Mouse (Mus musculus) hindbrain, embryonic 14.5 days (tissue): ENCODE measurements at regions not wholly inside any gene's neighbourhood (a gene's known extent, or its start where the extent isn't known, plus 50 kb on each side); places are given as distances from the start of the nearest gene placed in this dataset.

ENCODE experiments used
- ATAC-seq: fragments of 200-750 bp; cut with Nextera tagmentation; 2 replicates; pipeline ENCODE4 v1.8.0; 2017; ENCODE audit warnings: moderate number of reproducible peaks, mild to moderate bottlenecking, moderate TSS enrichment, moderate library complexity; ENCODE audit not compliant: low FRiP score
- DNase-seq: peaks from one replicate; pipeline ENCODE4 v3.0.0-alpha.2; 2015; ENCODE audit warnings: low spot score
- H3K27ac ChIP-seq: fragments of 300-500 bp; sonication (generic); 2 replicates; pipeline ENCODE4 v1.5.1; 2014; ENCODE audit warnings: mild to moderate bottlenecking, moderate library complexity
- H3K27me3 ChIP-seq: fragments of 300-500 bp; sonication (generic); 2 replicates; pipeline ENCODE4 v1.6.1; 2014; ENCODE audit warnings: mild to moderate bottlenecking, low read length, mixed read lengths; ENCODE audit not compliant: control insufficient read depth, insufficient read depth
- H3K36me3 ChIP-seq: fragments of 300-500 bp; sonication (generic); replicated peaks from 2 replicates; pipeline ENCODE4 v1.6.1; 2014; ENCODE audit not compliant: control insufficient read depth, insufficient read depth
- H3K4me1 ChIP-seq: fragments of 300-500 bp; sonication (generic); replicated peaks from 2 replicates; pipeline ENCODE4 v1.6.1; 2014; ENCODE audit warnings: antibody characterized with exemption, low read length, mixed read lengths; ENCODE audit not compliant: control insufficient read depth, insufficient read depth
- H3K4me2 ChIP-seq: fragments of 300-500 bp; sonication (generic); replicated peaks from 2 replicates; pipeline ENCODE4 v1.6.1; 2014; ENCODE audit warnings: mild to moderate bottlenecking, moderate library complexity
- H3K4me3 ChIP-seq: fragments of 300-500 bp; sonication (generic); replicated peaks from 2 replicates; pipeline ENCODE4 v1.5.1; 2014; ENCODE audit warnings: mild to moderate bottlenecking, low read length
- H3K9ac ChIP-seq: fragments of 300-500 bp; sonication (generic); 2 replicates; pipeline ENCODE4 v1.6.1; 2014
- H3K9me3 ChIP-seq: fragments of 300-500 bp; sonication (generic); 2 replicates; pipeline ENCODE4 v1.6.1; 2016; ENCODE audit warnings: low read length; ENCODE audit not compliant: control insufficient read depth
- WGBS: fragments of 180-500 bp; shearing (Covaris S2); extraction: QIAGEN DNeasy Blood & Tissue Kit; methylation state at CpG from one replicate; pipeline ENCODE4 v1.1.7; 2014; 5-methylcytosine and 5-hydroxymethylcytosine counted together

GRCm38 (mm10) chr10:97018641-97019040 is 401.8 kb downstream of the Btg1 start:
- DNase-seq, result no peak
- no peak overlapping the region for H3K4me3 ChIP-seq
- WGBS, result 91% methylated on average over 3 of the region's 3 CpGs
- no peak overlapping the region for H3K9ac ChIP-seq
- H3K4me2 ChIP-seq, result no peak overlapping the region
- no peak for ATAC-seq
- H3K27me3 ChIP-seq, result no peaks in the 10 kb centered on the region
- no peaks in the 10 kb centered on the region for H3K36me3 ChIP-seq
- H3K9me3 ChIP-seq, result no peaks in the 10 kb centered on the region
- H3K4me1 ChIP-seq, result no peaks in the 10 kb centered on the region
- H3K27ac ChIP-seq, result no peak overlapping the region

DNA sequence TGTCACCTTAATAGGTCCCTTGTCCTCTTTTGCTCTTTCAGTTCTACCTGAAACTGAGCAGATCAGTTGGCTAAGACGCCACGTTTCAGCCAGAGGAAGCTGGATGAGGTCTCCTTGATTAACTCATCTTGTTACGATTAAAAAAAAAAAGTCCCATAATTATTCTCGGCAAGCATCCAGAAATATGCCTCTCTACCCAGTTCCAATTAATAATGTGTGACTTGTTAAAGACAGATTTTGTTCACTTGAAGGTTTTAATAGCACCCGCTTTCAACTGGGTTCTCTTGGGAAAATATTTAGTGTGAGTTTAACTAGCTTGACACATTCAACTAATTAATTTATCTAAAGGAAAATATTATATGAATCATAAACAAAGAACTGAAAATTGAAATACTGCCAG is 412.0 kb downstream of the Btg1 start:
- DNase-seq (no peak), ATAC-seq (no peak)
- no peaks in the 10 kb centered on the region for H3K36me3 ChIP-seq

GRCm38 (mm10) chr10:97030996-97031395 is 414.2 kb downstream of the Btg1 start:
- Histone ChIP-seq H3K9ac (no peak overlapping the region), H3K4me2 (no peak overlapping the region), H3K9me3 (no peaks in the 10 kb centered on the region), H3K27me3 (no peaks in the 10 kb centered on the region), H3K27ac (no peak overlapping the region), H3K36me3 (no peaks in the 10 kb centered on the region), H3K4me1 (no peaks in the 10 kb centered on the region), H3K4me3 (no peak overlapping the region)
- 88% methylated on average over 2 of the region's 2 CpGs for WGBS
- DNase-seq (no peak), ATAC-seq (no peak)

More for the DNA sequence above, 412.0 kb downstream of the Btg1 start:
- Histone ChIP-seq H3K4me2 (no peak overlapping the region), H3K9me3 (no peaks in the 10 kb centered on the region), H3K27ac (no peak overlapping the region), H3K9ac (no peak overlapping the region), H3K4me3 (no peak overlapping the region), H3K4me1 (no peaks in the 10 kb centered on the region), H3K27me3 (no peaks in the 10 kb centered on the region)
- 68% methylated on average over 5 of the region's 5 CpGs for WGBS

DNA sequence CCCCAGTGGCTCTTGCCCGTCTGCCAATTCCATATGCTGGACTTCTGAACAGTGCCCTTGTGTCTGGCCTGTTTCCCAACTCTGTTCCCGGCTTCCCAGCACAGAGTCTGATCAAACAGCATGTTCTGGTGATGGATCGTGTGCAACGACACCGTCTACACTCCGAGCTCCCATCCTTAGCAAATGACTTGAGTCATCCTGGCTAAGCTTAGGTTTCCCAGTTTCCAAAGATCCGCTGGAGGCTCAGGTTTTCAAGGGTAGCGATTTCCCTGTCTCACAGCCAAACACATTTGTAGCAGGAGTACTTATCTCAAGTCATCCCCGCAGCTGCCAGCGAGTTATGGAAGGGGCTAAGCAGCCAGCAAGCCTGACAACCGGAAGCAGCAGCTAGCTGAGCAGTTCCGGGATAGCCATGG is 418.6 kb downstream of the Btg1 start:
- Histone ChIP-seq H3K36me3 (no peaks in the 10 kb centered on the region), H3K27me3 (no peaks in the 10 kb centered on the region), H3K9ac (no peak overlapping the region), H3K9me3 (no peaks in the 10 kb centered on the region), H3K27ac (no peak overlapping the region), H3K4me2 (no peak overlapping the region), H3K4me1 (no peaks in the 10 kb centered on the region), H3K4me3 (no peak overlapping the region)
- DNase-seq (no peak), ATAC-seq (no peak)
- 67% methylated on average over 12 of the region's 12 CpGs for WGBS

GRCm38 (mm10) chr10:97038025-97038424 is 421.2 kb downstream of the Btg1 start:
- DNase-seq (no peak), ATAC-seq (no peak)
- H3K27ac ChIP-seq, result no peak overlapping the region
- H3K9me3 ChIP-seq, result no peaks in the 10 kb centered on the region
- no peak overlapping the region for H3K4me2 ChIP-seq
- H3K9ac ChIP-seq, result no peak overlapping the region
- no peaks in the 10 kb centered on the region for H3K36me3 ChIP-seq
- no peaks in the 10 kb centered on the region for H3K27me3 ChIP-seq
- no peaks in the 10 kb centered on the region for H3K4me1 ChIP-seq
- WGBS, result 47% methylated on average over 4 of the region's 4 CpGs
- H3K4me3 ChIP-seq, result no peak overlapping the region

DNA sequence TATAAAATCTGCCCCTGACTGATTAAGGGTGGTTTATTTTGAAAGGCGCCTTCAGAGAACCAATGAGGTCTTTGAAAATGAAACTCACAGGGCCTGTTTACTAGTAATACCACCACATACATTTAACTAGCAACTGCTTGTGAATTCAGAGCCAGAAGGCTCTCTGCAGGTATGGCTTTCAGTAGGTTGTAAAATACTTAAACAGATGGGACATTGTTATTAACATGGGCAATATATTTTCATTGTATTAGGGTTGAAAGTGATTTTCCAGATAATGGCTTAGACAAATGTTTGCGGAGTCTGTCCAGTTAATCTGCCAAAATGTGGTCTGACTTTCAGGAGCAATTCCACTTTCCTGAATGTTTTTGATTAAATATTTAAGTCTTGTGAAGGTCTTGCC is 430.8 kb downstream of the Btg1 start:
- no peak for ATAC-seq
- H3K4me2 ChIP-seq, result no peak overlapping the region
- 90% methylated on average over 2 of the region's 2 CpGs for WGBS
- H3K4me3 ChIP-seq, result no peak overlapping the region
- no peaks in the 10 kb centered on the region for H3K27me3 ChIP-seq
- H3K9me3 ChIP-seq, result peaks cover 5% of the 10 kb centered on the region; the same call in 1 of the 2 replicates
- H3K9ac ChIP-seq, result no peak overlapping the region
- H3K36me3 ChIP-seq, result no peaks in the 10 kb centered on the region
- no peak overlapping the region for H3K27ac ChIP-seq
- no peak for DNase-seq
- no peaks in the 10 kb centered on the region for H3K4me1 ChIP-seq

GRCm38 (mm10) chr10:97047996-97048395 is 431.2 kb downstream of the Btg1 start:
- no peak for DNase-seq
- peaks cover 5% of the 10 kb centered on the region; the same call in 1 of the 2 replicates for H3K9me3 ChIP-seq
- 77% methylated on average over 2 of the region's 2 CpGs for WGBS
- no peaks in the 10 kb centered on the region for H3K4me1 ChIP-seq
- H3K4me2 ChIP-seq, result no peak overlapping the region
- no peak for ATAC-seq
- no peaks in the 10 kb centered on the region for H3K36me3 ChIP-seq
- no peak overlapping the region for H3K9ac ChIP-seq
- H3K27ac ChIP-seq, result no peak overlapping the region
- H3K4me3 ChIP-seq, result no peak overlapping the region
- no peaks in the 10 kb centered on the region for H3K27me3 ChIP-seq

- DNase-seq, result no peak
- whole genome bisulfite sequencing, result 93% methylated on average over 3 of the region's 3 CpGs
- no peak for ATAC-seq
- Histone ChIP-seq H3K4me1 (no peaks in the 10 kb centered on the region), H3K9ac (no peak overlapping the region), H3K4me3 (no peak overlapping the region), H3K27me3 (no peaks in the 10 kb centered on the region), H3K36me3 (no peaks in the 10 kb centered on the region), H3K4me2 (no peak overlapping the region), H3K9me3 (no peaks in the 10 kb centered on the region), H3K27ac (no peak overlapping the region)
Measured at GRCm38 (mm10) chr10:97054472-97054871, 424.9 kb upstream of the Dcn start.

- H3K4me3 ChIP-seq, result no peak overlapping the region
- no peak overlapping the region for H3K9ac ChIP-seq
- H3K4me1 ChIP-seq, result peaks cover 6% of the 10 kb centered on the region; the same call in 1 of the 2 replicates
- H3K36me3 ChIP-seq, result no peaks in the 10 kb centered on the region
- H3K27me3 ChIP-seq, result no peaks in the 10 kb centered on the region
- H3K27ac ChIP-seq, result peak overlapping the region; percentile 54; the same call in 1 of the 2 replicates
- no peak for DNase-seq
- no peak for ATAC-seq
- 39% methylated on average over 3 of the region's 3 CpGs for WGBS
- no peak overlapping the region for H3K4me2 ChIP-seq
- H3K9me3 ChIP-seq, result no peaks in the 10 kb centered on the region
Measured at GRCm38 (mm10) chr10:97061961-97062360, 417.4 kb upstream of the Dcn start.

DNA sequence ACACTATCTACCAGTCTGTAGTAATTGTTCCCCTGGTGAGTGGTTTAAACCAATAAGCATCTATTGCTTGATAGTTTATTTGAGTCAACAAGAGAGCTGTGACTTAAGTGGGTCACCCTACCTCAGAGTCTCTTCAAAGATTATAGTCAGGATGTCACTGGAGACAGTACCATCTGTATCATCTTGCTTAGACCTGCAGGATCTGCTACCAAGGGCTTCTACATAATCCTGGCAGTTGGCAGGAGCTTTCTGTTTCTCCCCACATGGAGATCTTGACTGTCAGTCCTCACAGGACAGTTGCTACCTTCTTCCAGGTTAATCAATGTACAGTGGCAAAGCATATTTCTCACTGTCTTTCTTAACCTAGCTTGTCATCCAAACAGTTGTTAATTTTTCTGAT is 414.9 kb upstream of the Dcn start:
- no peak overlapping the region for H3K4me2 ChIP-seq
- no peak overlapping the region for H3K9ac ChIP-seq
- H3K9me3 ChIP-seq, result no peaks in the 10 kb centered on the region
- H3K4me3 ChIP-seq, result no peak overlapping the region
- no peak for DNase-seq
- ATAC-seq, result no peak
- no peak overlapping the region for H3K27ac ChIP-seq
- no peaks in the 10 kb centered on the region for H3K36me3 ChIP-seq
- no peaks in the 10 kb centered on the region for H3K27me3 ChIP-seq
- peaks cover 6% of the 10 kb centered on the region; the same call in 1 of the 2 replicates for H3K4me1 ChIP-seq
